Mouse (Mus musculus) limb, embryonic 15.5 days (tissue): ENCODE measurements around the gene Efcc1. TPM values are rescaled to one million over a fixed set of nuclear protein-coding genes. Genes with fewer than 3 reads are reported as not detected.
"Not testable (repeated sequence)": the region's sequence is repeated elsewhere in the genome, so short reads cannot be mapped to it uniquely, and the experiment has no call there.

Experiments used
- ATAC-seq: fragments of 200-750 bp; cut with Nextera tagmentation; 2 replicates; pipeline ENCODE4 v1.8.0; 2017; ENCODE audit warnings: low read depth, moderate TSS enrichment; ENCODE audit not compliant: insufficient number of reproducible peaks, low FRiP score, low TSS enrichment
- H3K27ac ChIP-seq: fragments of 300-500 bp; sonication (generic); 2 replicates; pipeline ENCODE4 v1.5.1; 2015; ENCODE audit warnings: moderate library complexity, mild to moderate bottlenecking, inconsistent platforms
- H3K27me3 ChIP-seq: fragments of 300-500 bp; sonication (generic); 2 replicates; pipeline ENCODE4 v1.6.1; 2015; ENCODE audit warnings: inconsistent platforms
- H3K36me3 ChIP-seq: fragments of 300-500 bp; sonication (generic); 2 replicates; pipeline ENCODE4 v1.6.1; 2015; ENCODE audit warnings: inconsistent platforms
- H3K4me1 ChIP-seq: fragments of 300-500 bp; sonication (generic); 2 replicates; pipeline ENCODE4 v1.6.1; 2015; ENCODE audit warnings: inconsistent platforms
- H3K4me2 ChIP-seq: fragments of 300-500 bp; sonication (generic); 2 replicates; pipeline ENCODE4 v1.6.1; 2015; ENCODE audit warnings: mild to moderate bottlenecking, inconsistent platforms
- H3K4me3 ChIP-seq: fragments of 300-500 bp; sonication (generic); 2 replicates; pipeline ENCODE4 v1.5.1; 2015; ENCODE audit warnings: mild to moderate bottlenecking, inconsistent platforms
- H3K9ac ChIP-seq: fragments of 300-500 bp; sonication (generic); 2 replicates; pipeline ENCODE4 v1.6.1; 2015; ENCODE audit warnings: inconsistent platforms
- H3K9me3 ChIP-seq: fragments of 300-500 bp; sonication (generic); 2 replicates; pipeline ENCODE4 v1.6.1; 2016; ENCODE audit warnings: inconsistent platforms
- WGBS: fragments of 180-500 bp; shearing (Covaris S2); methylation state at CpG from one replicate; pipeline ENCODE4 v1.1.7; 2015; 5-methylcytosine and 5-hydroxymethylcytosine counted together
- polyA plus RNA-seq: library from polyadenylated mRNA; unstranded; fragments of >200 nt; fragmentation: Nextera tagmentation; extraction: Ambion mirVana; gene quantifications from 2 replicates; pipeline ENCODE4 v1.2.1, GENCODE M21; 2015

Gene Efcc1
- polyA plus RNA-seq, 1 experiment from 2014 or later: 0.97 TPM

DNA sequence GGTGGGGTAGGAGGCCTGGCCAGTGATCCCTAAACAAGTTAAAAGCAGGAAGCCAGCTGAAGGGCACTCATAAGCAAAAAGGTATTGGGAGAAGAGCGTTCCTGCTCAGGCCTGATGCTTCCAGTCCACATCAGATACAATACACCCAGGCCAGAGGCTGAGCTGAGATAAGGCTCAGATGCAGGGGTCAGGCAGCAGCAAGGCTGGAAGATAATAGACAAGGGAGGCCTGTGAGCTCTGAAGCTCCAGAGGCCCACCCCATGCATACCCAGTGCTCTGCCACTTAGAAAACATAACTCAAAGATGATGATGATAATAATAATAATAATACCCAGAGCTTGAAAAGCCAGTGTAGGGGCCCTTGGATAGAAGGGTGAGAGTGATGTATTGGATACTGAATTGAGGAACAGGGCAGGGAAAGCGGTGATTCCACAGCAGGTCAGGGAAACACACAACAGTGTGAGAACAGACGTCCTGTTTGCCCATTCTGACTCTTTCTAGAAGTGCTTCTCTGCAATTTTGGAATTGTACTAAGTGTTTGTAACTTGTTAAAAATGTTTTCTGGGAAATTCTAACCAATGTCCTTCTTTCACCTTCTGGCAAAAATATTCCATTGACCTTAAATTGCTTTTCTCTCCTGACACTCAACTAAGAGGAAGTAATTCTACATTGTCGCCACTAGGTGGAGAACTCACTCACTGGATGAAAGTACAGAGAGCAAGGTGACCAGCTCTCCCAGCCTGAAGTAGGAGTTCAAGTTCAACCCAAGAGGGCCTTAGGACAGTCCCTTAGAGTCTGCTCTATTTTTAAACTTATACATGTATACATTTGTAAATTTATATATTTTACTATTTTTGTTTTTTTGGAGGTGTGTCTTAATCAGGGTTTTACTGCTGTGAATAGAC, 33.0 kb downstream of the Efcc1 start:
- no peaks in the 10 kb centered on the region for H3K27me3 ChIP-seq
- no peak overlapping the region for H3K9ac ChIP-seq
- no peak overlapping the region for H3K27ac ChIP-seq
- ATAC-seq: no peak
- H3K4me2 ChIP-seq: no peak overlapping the region
- no peaks in the 10 kb centered on the region for H3K4me1 ChIP-seq
- WGBS: 72% methylated on average over 4 of the region's 4 CpGs
- H3K36me3 ChIP-seq: no peaks in the 10 kb centered on the region
- H3K4me3 ChIP-seq: no peak overlapping the region
- no peaks in the 10 kb centered on the region for H3K9me3 ChIP-seq

DNA sequence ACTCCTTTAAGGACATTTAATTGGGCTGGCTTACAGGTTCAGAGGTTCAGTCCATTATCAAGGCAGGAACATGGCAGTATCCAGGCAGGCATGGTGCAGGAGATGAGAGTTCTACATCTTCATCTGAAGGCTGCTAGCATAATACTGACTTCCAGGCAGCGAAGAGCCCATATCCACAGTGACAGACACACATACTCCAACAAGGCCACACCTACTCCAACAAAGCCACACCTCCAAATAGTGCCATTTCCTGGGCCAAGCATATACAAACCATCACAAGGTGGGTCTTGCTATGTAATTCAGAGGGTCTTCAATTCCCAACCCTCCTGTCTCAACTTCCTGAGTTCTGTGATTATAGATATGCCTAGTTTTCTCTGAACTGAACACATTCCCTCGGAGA, 33.6 kb downstream of the Efcc1 start:
- not testable (repeated sequence) for ATAC-seq, H3K4me2 ChIP-seq
- 88% methylated on average over 2 of the region's 2 CpGs for WGBS

DNA sequence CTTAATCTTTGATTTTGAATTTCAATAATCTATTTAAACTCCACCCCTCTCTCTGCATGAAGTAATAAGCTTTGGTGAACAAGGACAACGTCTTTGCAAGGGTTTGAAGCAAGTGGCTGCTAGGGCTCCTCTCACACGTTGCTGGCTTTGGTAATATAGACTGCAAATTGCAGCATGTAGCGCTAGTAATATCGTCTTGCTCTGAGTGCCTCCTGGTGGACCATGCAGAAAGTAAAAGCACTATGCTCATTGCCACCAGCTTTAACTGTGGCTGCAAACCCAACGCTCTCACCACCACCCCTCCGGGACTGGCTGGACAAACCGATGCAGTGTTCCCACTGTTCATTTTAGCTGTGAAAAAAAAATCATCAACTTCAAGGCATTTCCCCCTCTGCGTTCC, 40.0 kb downstream of the Efcc1 start:
- no peak for ATAC-seq
- Histone ChIP-seq H3K4me2 (no peak overlapping the region), H3K4me3 (no peak overlapping the region), H3K27ac (no peak overlapping the region), H3K4me1 (no peaks in the 10 kb centered on the region), H3K9ac (no peak overlapping the region), H3K36me3 (no peaks in the 10 kb centered on the region), H3K9me3 (no peaks in the 10 kb centered on the region), H3K27me3 (no peaks in the 10 kb centered on the region)
- WGBS: 47% methylated on average over 8 of the region's 8 CpGs

More for the DNA sequence above, 33.6 kb downstream of the Efcc1 start:
- H3K9me3 ChIP-seq, H3K4me1 ChIP-seq, H3K27ac ChIP-seq, H3K36me3 ChIP-seq, H3K9ac ChIP-seq, H3K4me3 ChIP-seq, H3K27me3 ChIP-seq: not testable (repeated sequence)

DNA sequence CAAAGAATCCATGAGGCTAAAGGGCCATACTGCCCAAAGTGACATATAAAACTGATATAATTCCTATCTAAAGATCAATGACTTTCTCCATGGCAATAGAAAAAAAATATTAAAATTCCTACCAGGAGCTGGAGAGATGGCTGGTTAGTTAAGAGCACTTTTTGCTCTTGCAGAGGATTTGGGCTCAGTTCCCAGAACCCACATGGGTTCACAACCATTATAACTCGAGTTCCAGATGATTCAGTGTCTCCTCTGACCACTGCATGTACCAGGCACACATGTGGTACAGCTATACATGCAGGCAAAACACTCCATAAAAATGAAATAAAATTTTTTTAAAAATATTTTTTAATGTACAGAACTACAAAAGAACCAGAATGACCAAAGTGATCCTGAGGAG, 43.8 kb downstream of the Efcc1 start:
- 19% methylated on average over 1 of the region's 1 CpGs for WGBS
- Histone ChIP-seq H3K27ac (no peak overlapping the region), H3K9me3 (no peaks in the 10 kb centered on the region), H3K27me3 (no peaks in the 10 kb centered on the region), H3K4me3 (no peak overlapping the region), H3K36me3 (no peaks in the 10 kb centered on the region), H3K4me2 (no peak overlapping the region), H3K4me1 (peaks cover 13% of the 10 kb centered on the region), H3K9ac (no peak overlapping the region)
- ATAC-seq: no peak

DNA sequence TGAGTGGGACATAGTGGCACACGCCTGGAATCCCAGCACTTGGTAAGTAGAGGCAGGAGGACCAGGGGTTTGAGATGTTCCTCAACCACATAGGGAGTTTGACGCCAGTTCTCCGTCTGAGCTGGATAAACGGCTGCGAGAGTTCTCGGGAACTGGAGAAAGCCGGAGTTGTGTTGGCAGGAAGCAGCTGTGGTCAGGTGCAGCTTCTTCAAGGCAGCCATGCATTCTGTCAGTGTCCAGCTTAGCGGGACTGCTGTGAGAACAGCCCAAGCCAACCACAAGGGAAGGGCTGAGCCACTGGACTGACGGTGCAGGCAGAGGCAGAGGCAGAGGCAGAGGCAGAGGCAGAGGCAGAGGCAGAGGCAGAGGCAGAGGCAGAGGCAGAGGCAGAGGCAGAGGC, 44.2 kb downstream of the Efcc1 start:
- Histone ChIP-seq H3K36me3 (no peaks in the 10 kb centered on the region), H3K27me3 (no peaks in the 10 kb centered on the region), H3K4me2 (no peak overlapping the region), H3K9ac (no peak overlapping the region), H3K4me1 (peaks cover 13% of the 10 kb centered on the region), H3K27ac (no peak overlapping the region), H3K9me3 (no peaks in the 10 kb centered on the region), H3K4me3 (no peak overlapping the region)
- 75% methylated on average over 9 of the region's 9 CpGs for WGBS
- ATAC-seq: no peak

DNA sequence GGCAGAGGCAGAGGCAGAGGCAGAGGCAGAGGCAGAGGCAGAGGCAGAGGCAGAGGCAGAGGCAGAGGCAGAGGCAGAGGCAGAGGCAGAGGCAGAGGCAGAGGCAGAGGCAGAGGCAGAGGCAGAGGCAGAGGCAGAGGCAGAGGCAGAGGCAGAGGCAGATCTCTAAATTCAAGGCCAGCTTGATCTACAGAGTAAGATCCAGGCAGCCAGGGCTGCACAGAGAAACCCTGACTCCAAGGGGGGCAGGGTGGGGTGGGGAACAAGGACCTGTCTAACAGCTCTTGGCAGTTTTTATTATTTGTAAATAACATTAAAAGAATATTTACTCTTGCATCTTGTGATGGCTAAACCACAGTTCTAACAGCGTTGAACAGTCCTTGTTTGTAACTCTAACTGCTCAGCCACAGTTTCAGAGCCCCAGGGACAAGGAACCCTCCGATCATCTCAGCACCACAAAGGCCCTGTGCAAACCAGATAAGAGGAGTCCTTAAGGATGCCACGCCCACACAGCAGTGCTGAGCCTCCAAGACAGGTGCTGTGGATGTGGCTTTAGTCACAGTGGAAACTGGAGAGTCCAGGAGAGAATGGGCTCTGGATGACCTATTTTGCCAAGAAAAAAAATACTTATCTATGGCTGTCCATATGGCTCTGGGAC, 45.0 kb downstream of the Efcc1 start:
- Histone ChIP-seq H3K9ac (no peak overlapping the region), H3K36me3 (no peaks in the 10 kb centered on the region), H3K27me3 (no peaks in the 10 kb centered on the region), H3K4me3 (no peak overlapping the region), H3K27ac (no peak overlapping the region), H3K9me3 (no peaks in the 10 kb centered on the region), H3K4me1 (peaks cover 13% of the 10 kb centered on the region), H3K4me2 (no peak overlapping the region)
- whole genome bisulfite sequencing: 63% methylated on average over 3 of the region's 3 CpGs
- ATAC-seq: no peak

DNA sequence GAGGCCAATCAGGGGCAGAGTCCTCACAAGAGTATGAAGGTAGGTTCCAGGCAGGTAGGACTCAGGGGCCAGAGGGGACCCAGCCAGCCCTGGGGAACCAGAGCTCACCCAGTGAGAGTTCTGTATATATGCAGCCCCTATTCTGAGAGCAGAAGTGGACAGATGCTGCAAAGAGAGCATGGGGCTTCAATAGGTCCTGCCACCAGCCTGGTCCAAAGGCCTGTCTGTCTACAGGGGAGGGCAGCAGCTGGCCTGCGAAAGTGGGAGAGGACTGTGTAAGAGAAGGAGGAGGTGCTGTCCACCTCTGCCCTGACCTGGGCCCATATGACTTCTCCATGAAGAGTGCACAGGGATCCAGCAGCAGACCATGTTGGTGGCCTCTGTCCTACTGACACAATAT, 46.0 kb downstream of the Efcc1 start:
- 82% methylated on average over 1 of the region's 1 CpGs for WGBS
- no peak for ATAC-seq

DNA sequence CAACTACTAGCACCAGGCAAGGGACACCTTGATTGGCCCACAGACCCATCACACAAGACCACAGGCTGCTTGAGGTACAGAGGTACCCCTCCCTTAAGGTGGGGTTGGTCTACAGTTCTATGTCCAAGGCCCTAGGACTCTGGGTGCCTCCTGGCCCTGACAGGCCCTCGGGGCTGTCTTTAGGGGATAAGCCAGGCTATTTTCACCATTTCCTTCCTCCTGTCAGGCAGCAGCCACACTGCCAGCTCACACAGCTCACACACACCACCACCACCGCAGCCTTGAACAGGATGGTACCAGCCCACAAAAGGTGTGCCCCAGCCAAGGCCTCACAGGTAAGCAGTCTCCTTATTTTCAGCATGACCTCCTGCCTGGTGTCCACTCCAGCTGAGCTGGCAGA, 47.2 kb downstream of the Efcc1 start, which contains the start of gene Gp9:
Gene Gp9, plus strand, starts transcription at position 231 of the 400 bp plus-strand sequence.
- Histone ChIP-seq H3K9ac (no peak within 1 kb of the TSS; the same call in 1 of the 2 replicates), H3K4me1 (peaks cover 13% of the 10 kb centered on the region), H3K27me3 (no peaks in the 10 kb centered on the region), H3K27ac (0 out of 2 replicates have a peak within 1 kb of the TSS, but pooled peaks have one; percentile 11), H3K36me3 (no peaks in the 10 kb centered on the region), H3K9me3 (no peaks in the 10 kb centered on the region), H3K4me3 (no peak within 1 kb of the TSS), H3K4me2 (no peak within 1 kb of the TSS)
- WGBS: 61% methylated on average over 2 of the region's 2 CpGs
- ATAC-seq: no peak

More for the DNA sequence above, 46.0 kb downstream of the Efcc1 start:
- Histone ChIP-seq H3K4me1 (peaks cover 13% of the 10 kb centered on the region), H3K9me3 (no peaks in the 10 kb centered on the region), H3K4me3 (no peak overlapping the region), H3K27ac (no peak overlapping the region), H3K36me3 (no peaks in the 10 kb centered on the region), H3K9ac (no peak overlapping the region), H3K27me3 (no peaks in the 10 kb centered on the region), H3K4me2 (no peak overlapping the region)

DNA sequence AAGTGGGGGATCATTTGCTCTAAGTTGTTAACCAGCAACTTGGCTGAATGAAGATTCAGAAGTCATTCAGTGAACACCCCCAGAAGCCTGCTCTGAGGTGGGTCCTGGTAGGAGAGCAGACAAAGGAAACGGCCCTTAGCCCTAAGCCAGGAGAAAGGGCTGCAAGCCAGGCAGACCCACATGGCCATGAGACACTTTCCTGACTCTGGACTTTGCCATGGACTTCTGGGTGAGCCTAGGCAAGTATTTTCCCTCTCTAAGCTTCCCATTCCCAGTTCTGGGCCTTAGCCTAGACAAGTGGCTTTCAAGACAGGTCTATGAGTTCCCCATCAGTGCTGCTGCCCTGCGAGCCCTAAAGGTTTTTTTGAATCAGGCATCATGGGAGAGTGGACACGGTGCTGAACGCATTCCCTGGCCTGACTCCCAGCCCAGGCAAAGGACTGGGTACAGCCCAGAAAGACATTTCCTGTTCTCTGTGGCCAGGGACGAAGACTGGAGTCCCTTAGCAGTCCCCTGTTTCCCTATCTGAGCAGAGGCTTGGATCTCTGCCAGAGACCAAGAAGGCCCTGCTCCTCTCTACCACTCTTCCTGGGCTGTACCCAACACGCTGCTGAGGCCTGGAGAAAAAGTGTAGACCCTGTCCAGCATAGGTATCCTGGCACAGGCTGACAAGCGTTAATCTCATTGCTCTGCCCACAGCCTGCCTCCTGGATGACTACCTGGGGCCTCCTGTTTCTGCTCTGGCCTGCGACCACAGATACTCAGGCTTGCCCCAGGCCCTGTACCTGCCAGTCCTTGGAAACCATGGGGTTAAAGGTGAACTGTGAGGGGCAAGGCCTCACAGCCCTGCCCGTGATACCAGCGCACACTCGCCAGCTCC, 47.9 kb downstream of the Efcc1 start:
- H3K4me2 ChIP-seq: no peak overlapping the region
- H3K36me3 ChIP-seq: no peaks in the 10 kb centered on the region
- H3K27ac ChIP-seq: 0 out of 2 replicates have a peak overlapping the region, but pooled peaks have one; percentile 11
- peaks cover 13% of the 10 kb centered on the region for H3K4me1 ChIP-seq
- no peaks in the 10 kb centered on the region for H3K9me3 ChIP-seq
- H3K9ac ChIP-seq: no peak overlapping the region; the same call in 1 of the 2 replicates
- no peak overlapping the region for H3K4me3 ChIP-seq
- H3K27me3 ChIP-seq: no peaks in the 10 kb centered on the region
- no peak for ATAC-seq
- WGBS: 69% methylated on average over 11 of the region's 11 CpGs

DNA sequence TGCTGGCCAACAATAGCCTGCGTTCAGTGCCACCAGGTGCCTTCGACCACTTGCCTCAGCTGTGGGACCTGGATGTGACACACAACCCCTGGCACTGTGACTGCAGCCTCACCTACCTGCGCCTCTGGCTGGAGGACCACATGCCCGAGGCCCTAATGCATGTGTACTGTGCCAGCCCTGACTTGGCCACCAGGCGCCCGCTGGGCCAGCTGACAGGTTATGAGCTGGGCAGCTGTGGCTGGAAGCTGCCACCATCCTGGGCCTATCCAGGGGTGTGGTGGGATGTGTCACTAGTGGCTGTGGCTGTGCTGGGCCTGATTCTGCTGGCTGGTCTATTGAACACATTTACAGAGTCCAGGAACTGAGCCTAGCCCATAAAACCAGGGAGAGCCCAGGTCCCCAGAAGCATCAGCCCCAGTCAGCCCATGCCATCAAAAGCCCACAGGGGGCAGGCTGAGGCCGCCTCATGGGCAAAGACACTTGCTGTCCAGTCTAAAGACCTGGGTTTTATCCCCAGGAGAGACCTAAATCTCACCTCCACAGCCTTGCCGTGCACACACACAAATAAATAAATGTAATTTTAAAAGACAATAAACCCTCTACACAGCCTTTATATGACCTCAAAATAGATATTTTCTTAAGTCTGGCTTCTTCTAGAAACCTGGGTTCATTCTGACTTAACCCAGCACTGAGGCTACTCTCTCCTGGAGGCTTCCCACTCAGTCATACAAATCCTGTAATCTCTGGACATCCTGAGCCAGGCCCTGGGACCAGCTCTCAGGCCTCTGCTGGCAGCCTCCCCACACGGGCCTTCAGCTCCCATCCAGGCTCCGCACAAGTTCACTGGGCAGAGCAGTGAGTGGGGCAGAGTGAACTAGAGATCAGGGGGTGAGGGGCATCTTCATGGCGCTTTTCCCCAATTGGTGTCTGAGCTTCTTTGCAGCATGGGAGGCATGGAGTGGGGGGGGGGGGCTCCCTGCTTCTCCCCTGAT, 48.8 kb downstream of the Efcc1 start:
- Histone ChIP-seq H3K36me3 (no peaks in the 10 kb centered on the region), H3K27ac (0 out of 2 replicates have a peak overlapping the region, but pooled peaks have one; percentile 11), H3K4me1 (peaks cover 13% of the 10 kb centered on the region), H3K9ac (no peak overlapping the region; the same call in 1 of the 2 replicates), H3K4me3 (no peak overlapping the region), H3K27me3 (no peaks in the 10 kb centered on the region), H3K9me3 (no peaks in the 10 kb centered on the region), H3K4me2 (no peak overlapping the region)
- no peak for ATAC-seq
- WGBS: 73% methylated on average over 11 of the region's 11 CpGs
